Mouse (Mus musculus) heart, embryonic 14.5 days (tissue): ENCODE measurements around the gene Mrpl38. TPM values are rescaled to one million over a fixed set of nuclear protein-coding genes. Genes with fewer than 3 reads are reported as not detected.

Experiments used
- ATAC-seq: fragments of 200-750 bp; cut with Nextera tagmentation; 2 replicates; pipeline ENCODE4 v1.8.0; 2017; ENCODE audit warnings: low read depth, moderate TSS enrichment; ENCODE audit not compliant: insufficient number of reproducible peaks, insufficient read depth, low FRiP score
- H3K27ac ChIP-seq, 2 experiments: fragments of 200-500 bp in 1 of 2; fragments of 300-500 bp in 1 of 2; sonication (generic) in 1 of 2; replicated peaks in 1 of 2; 2 replicates each; pipeline ENCODE4 v1.5.1; 2012 to 2014; ENCODE audit warnings: low read depth in 2 of 2, low read length in 2 of 2, control low read depth in 1 of 2, mild to moderate bottlenecking in 1 of 2, mixed read lengths in 1 of 2; ENCODE audit not compliant: control insufficient read depth in 1 of 2, insufficient read depth in 1 of 2
- H3K27me3 ChIP-seq: fragments of 300-500 bp; sonication (generic); 2 replicates; pipeline ENCODE4 v1.6.1; 2014; ENCODE audit warnings: mild to moderate bottlenecking, low read length, control low read depth; ENCODE audit not compliant: control insufficient read depth, insufficient read depth
- H3K36me3 ChIP-seq: fragments of 300-500 bp; sonication (generic); 2 replicates; pipeline ENCODE4 v1.6.1; 2014; ENCODE audit warnings: mild to moderate bottlenecking, control low read depth, low read length, mixed read lengths; ENCODE audit not compliant: control insufficient read depth, insufficient read depth
- H3K4me1 ChIP-seq, 2 experiments: fragments of 200-500 bp in 1 of 2; fragments of 300-500 bp in 1 of 2; sonication (generic) in 1 of 2; 2 replicates each; pipeline ENCODE4 v1.6.1; 2012 to 2014; ENCODE audit warnings: low read length in 2 of 2, control low read depth in 1 of 2, mixed read lengths in 1 of 2; ENCODE audit not compliant: control insufficient read depth in 2 of 2, insufficient read depth in 2 of 2
- H3K4me2 ChIP-seq: fragments of 300-500 bp; sonication (generic); 2 replicates; pipeline ENCODE4 v1.6.1; 2014; ENCODE audit warnings: mild to moderate bottlenecking, low read length
- H3K4me3 ChIP-seq, 2 experiments: fragments of 200-500 bp in 1 of 2; fragments of 300-500 bp in 1 of 2; sonication (generic) in 1 of 2; 2 replicates each; pipeline ENCODE4 v1.5.1; 2012 to 2014; ENCODE audit warnings: low read length in 2 of 2, mild to moderate bottlenecking in 2 of 2, control low read depth in 1 of 2, low read depth in 1 of 2, moderate library complexity in 1 of 2; ENCODE audit not compliant: control insufficient read depth in 1 of 2, insufficient read depth in 1 of 2
- H3K9ac ChIP-seq: fragments of 300-500 bp; sonication (generic); 2 replicates; pipeline ENCODE4 v1.6.1; 2014; ENCODE audit warnings: mild to moderate bottlenecking, low read length
- H3K9me3 ChIP-seq: fragments of 300-500 bp; sonication (generic); 2 replicates; pipeline ENCODE4 v1.6.1; 2016; ENCODE audit warnings: low read length, control low read depth; ENCODE audit not compliant: control insufficient read depth
- WGBS: fragments of 180-500 bp; shearing (Covaris S2); extraction: QIAGEN DNeasy Blood & Tissue Kit; methylation state at CpG from one replicate; pipeline ENCODE4 v1.1.7; 2014; 5-methylcytosine and 5-hydroxymethylcytosine counted together
- polyA plus RNA-seq: library from polyadenylated mRNA; unstranded; fragments of >200 nt; fragmentation: Nextera tagmentation; extraction: Ambion mirVana; gene quantifications from 2 replicates; pipeline ENCODE4 v1.2.1, GENCODE M21; 2014

Gene Mrpl38
- polyA plus RNA-seq, 1 experiment from 2014 or later: 92.3 TPM

GRCm38 (mm10) chr11:116130488-116131205 lies 8.0 kb downstream of the Mrpl38 start, which contains the start of gene Trim65:
Gene Trim65, minus strand, starts transcription at chr11:116131128.
- Histone ChIP-seq H3K27ac (peak within 1 kb of the TSS; percentile 81 to 88), H3K27me3 (no peaks in the 10 kb centered on the region), H3K9me3 (no peaks in the 10 kb centered on the region), H3K4me3 (peak within 1 kb of the TSS; percentile 57 to 63), H3K4me2 (peak within 1 kb of the TSS; percentile 75), H3K4me1 (peaks cover 17 to 31% of the 10 kb centered on the region in 2 experiments), H3K9ac (peak within 1 kb of the TSS; percentile 81), H3K36me3 (peaks cover 54% of the 10 kb centered on the region)
- WGBS: under 1% methylated on average over 69 of the region's 69 CpGs
- peak; percentile 82 for ATAC-seq

DNA sequence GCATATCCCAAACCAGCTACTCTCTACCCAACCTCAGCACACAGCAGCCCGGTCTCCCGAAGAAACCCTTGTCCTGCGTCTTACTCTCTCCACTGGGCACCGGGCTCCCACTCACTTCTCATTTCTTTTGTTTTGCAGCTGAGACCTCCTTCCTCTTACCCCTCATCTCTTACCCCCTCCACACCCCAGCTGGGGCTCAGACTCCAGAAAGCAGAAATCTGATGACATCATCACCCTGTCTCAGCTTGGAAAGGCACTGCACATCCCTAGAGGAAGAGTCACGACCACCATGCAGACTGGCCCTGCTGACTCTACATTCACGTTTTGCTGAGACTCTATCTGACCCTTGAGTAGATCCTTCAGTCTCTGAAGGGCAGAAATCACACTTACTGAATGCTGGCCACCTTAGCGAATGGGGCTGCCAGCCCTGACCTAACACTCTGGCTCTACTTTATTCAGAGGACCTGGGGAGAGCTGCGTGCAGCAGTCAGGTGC lies 8.6 kb downstream of the Mrpl38 start:
- H3K27ac ChIP-seq: peak overlapping the region; percentile 81 to 88
- H3K4me2 ChIP-seq: peak overlapping the region; percentile 75
- peaks cover 17 to 31% of the 10 kb centered on the region in 2 experiments for H3K4me1 ChIP-seq
- peaks cover 4% of the 10 kb centered on the region; the same call in 1 of the 2 replicates for H3K9me3 ChIP-seq
- H3K4me3 ChIP-seq: peak overlapping the region; percentile 57 to 63
- 40% methylated on average over 8 of the region's 8 CpGs for WGBS
- H3K9ac ChIP-seq: peak overlapping the region; percentile 81
- ATAC-seq: no peak; the same call in 1 of the 2 replicates
- H3K36me3 ChIP-seq: peaks cover 54% of the 10 kb centered on the region
- no peaks in the 10 kb centered on the region for H3K27me3 ChIP-seq

DNA sequence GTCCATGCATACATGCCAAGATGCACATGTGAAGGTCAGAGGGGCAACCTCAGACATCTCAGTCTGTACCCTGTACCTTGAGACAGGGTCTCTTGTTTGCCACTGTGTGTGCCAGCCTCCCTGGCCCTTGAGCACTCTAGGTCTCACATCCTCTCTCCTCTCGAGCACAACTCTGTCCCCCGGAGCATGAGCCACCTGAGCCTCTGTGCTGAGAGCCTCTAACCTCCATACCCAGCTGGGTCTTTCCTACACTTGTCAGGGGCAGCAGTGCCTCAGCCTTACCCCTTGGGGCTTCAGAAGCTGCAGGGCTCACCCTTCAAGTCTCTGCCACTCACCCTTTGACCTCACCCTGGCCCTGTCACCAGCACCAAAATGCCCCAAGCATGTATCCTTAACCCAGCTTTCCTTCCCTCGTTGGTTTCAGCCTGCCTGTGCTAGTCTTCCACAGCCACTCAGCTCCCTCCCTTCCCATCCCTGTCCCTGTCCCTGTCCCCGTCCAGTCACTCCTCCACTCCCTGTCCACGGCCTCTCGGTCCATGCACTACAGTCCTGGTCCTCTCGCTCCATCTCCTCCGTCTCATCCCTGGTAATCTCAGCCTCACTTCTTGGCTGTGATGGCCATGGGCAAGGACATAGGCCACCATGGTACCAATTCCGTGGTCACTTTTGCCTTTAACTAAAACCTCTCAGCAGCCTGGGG lies 9.4 kb downstream of the Mrpl38 start:
- Histone ChIP-seq H3K27ac (no peak overlapping the region), H3K4me2 (peak overlapping the region; percentile 75), H3K9me3 (peaks cover 4% of the 10 kb centered on the region; the same call in 1 of the 2 replicates), H3K4me1 (peaks cover 17 to 31% of the 10 kb centered on the region in 2 experiments), H3K4me3 (peak overlapping the region in 1 of 2 experiments; percentile 63; a peak in 1 of 4 replicates), H3K36me3 (peaks cover 51% of the 10 kb centered on the region), H3K27me3 (no peaks in the 10 kb centered on the region), H3K9ac (no peak overlapping the region; the same call in 1 of the 2 replicates)
- 82% methylated on average over 9 of the region's 9 CpGs for WGBS
- no peak for ATAC-seq

- Histone ChIP-seq H3K4me3 (no peak overlapping the region), H3K36me3 (peaks cover 52% of the 10 kb centered on the region), H3K4me2 (no peak overlapping the region), H3K27me3 (no peaks in the 10 kb centered on the region), H3K4me1 (peaks cover 17 to 31% of the 10 kb centered on the region in 2 experiments), H3K27ac (0 out of 4 replicates have a peak overlapping the region, but pooled peaks of 1 of the 2 experiments have one; percentile 2), H3K9me3 (peaks cover 4% of the 10 kb centered on the region; the same call in 1 of the 2 replicates), H3K9ac (peak overlapping the region; percentile 49; the same call in 1 of the 2 replicates)
- no peak for ATAC-seq
- 78% methylated on average over 9 of the region's 9 CpGs for WGBS
Observed at GRCm38 (mm10) chr11:116127986-116128385, 10.7 kb downstream of the Mrpl38 start.

DNA sequence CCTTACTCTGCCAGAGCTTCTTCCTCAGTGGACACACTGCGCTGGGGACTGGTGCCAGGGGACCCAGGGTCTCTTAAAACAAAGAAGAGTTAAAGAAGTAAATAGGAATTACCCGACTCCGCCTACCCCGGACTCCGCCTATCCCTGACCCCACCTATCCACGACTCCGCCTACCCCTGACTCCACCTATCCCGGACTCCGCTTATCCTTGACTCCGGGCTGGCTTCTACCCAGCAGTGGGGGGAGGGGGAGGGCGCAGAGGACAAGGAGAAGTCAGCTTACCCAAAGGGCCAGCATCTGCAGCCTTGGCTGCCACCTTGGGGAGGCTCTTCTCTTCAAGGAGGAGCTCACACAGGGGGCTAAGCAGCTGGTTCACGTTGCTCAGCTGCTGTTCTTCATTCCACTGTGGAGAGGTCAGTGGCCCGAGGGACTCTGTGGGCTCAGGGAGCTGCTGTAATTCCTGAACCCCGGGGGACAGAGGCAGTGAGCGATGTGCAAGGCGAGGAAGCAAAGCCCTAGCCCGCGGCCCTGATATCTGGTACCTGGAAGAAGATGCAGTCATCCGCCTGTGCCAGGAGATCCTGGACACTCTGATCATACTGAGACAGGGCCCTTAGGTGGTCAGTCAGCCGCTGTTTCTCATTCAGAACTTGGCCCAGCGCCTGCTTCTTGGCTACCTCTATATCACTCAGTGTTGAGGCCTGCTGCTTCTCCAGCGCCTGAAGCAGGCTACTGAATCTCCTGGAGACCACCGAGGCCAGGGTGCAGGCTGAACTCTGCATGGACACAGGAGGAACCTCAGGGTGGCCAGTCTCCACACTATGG lies 11.3 kb downstream of the Mrpl38 start, which contains the start of gene Trim47:
TSS of gene Trim47 (minus strand) at position 55 of the 825 bp plus-strand sequence.
- peak within 1 kb of the TSS; percentile 33 for H3K4me2 ChIP-seq
- 0 out of 4 replicates have a peak within 1 kb of the TSS, but pooled peaks have one; percentile 2 to 37 for H3K27ac ChIP-seq
- H3K4me3 ChIP-seq: no peak within 1 kb of the TSS
- H3K4me1 ChIP-seq: peaks cover 17 to 31% of the 10 kb centered on the region in 2 experiments
- H3K36me3 ChIP-seq: peaks cover 52% of the 10 kb centered on the region
- 28% methylated on average over 23 of the region's 23 CpGs for WGBS
- no peaks in the 10 kb centered on the region for H3K27me3 ChIP-seq
- no peak for ATAC-seq
- peaks cover 4% of the 10 kb centered on the region; the same call in 1 of the 2 replicates for H3K9me3 ChIP-seq
- H3K9ac ChIP-seq: peak within 1 kb of the TSS; percentile 49

DNA sequence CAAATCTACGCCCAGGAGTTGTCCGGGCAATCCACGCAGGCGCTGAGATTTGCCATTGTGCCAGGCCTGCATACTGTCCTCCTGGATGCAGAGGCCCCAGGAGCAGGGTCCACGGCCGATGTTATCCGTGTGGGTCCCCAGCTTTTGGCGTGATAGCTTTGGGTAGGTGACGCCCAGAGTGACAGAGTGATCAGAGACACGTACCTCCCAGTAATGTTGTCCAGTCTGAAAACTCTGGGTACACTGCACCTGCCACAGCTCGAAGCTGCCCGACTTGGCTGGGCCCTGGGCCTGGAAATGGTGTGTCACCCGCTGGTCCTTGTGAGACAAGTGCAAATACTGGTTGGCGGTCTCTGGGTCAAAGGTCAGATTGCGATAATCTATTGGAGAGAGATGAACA lies 12.4 kb downstream of the Mrpl38 start:
- H3K27me3 ChIP-seq: no peaks in the 10 kb centered on the region
- WGBS: 94% methylated on average over 15 of the region's 15 CpGs
- no peak overlapping the region for H3K9ac ChIP-seq
- H3K4me1 ChIP-seq: peaks cover 14 to 27% of the 10 kb centered on the region in 2 experiments
- ATAC-seq: no peak
- H3K27ac ChIP-seq: no peak overlapping the region
- peaks cover 4% of the 10 kb centered on the region; the same call in 1 of the 2 replicates for H3K9me3 ChIP-seq
- no peak overlapping the region for H3K4me2 ChIP-seq
- peaks cover 44% of the 10 kb centered on the region for H3K36me3 ChIP-seq
- H3K4me3 ChIP-seq: no peak overlapping the region
